Mouse (Mus musculus) intestine, postnatal 0 days (tissue): ENCODE data around the gene Unc5cl. TPM values are rescaled to one million over a fixed set of nuclear protein-coding genes. Genes with fewer than 3 reads are reported as not detected.

Experiments
- ATAC-seq: fragments of 200-750 bp; cut with Nextera tagmentation; 2 replicates; pipeline ENCODE4 v1.8.0; 2017; ENCODE audit warnings: mild to moderate bottlenecking, moderate TSS enrichment, moderate library complexity
- H3K27ac ChIP-seq: fragments of 300-500 bp; sonication (generic); 2 replicates; pipeline ENCODE4 v1.5.1; 2014; ENCODE audit warnings: mild to moderate bottlenecking, low read depth, low read length, moderate library complexity
- H3K27me3 ChIP-seq: fragments of 300-500 bp; sonication (generic); replicated peaks from 2 replicates; pipeline ENCODE4 v1.6.1; 2014; ENCODE audit warnings: low read length, mixed read lengths; ENCODE audit not compliant: control insufficient read depth, insufficient read depth
- H3K36me3 ChIP-seq: fragments of 300-500 bp; sonication (generic); 2 replicates; pipeline ENCODE4 v1.6.1; 2014; ENCODE audit warnings: mild to moderate bottlenecking, moderate library complexity; ENCODE audit not compliant: control insufficient read depth, insufficient read depth
- H3K4me1 ChIP-seq: fragments of 300-500 bp; sonication (generic); replicated peaks from 2 replicates; pipeline ENCODE4 v1.6.1; 2014; ENCODE audit warnings: antibody characterized with exemption, low read length, mixed read lengths; ENCODE audit not compliant: control insufficient read depth, insufficient read depth
- H3K4me2 ChIP-seq: fragments of 300-500 bp; sonication (generic); replicated peaks from 2 replicates; pipeline ENCODE4 v1.6.1; 2014; ENCODE audit warnings: low read depth, mild to moderate bottlenecking, moderate library complexity
- H3K4me3 ChIP-seq: fragments of 300-500 bp; sonication (generic); 2 replicates; pipeline ENCODE4 v1.5.1; 2014; ENCODE audit warnings: low read depth, low read length
- H3K9ac ChIP-seq: fragments of 300-500 bp; sonication (generic); 2 replicates; pipeline ENCODE4 v1.6.1; 2014; ENCODE audit warnings: mild to moderate bottlenecking, low read depth, low read length
- H3K9me3 ChIP-seq: fragments of 300-500 bp; sonication (generic); 2 replicates; pipeline ENCODE4 v1.6.1; 2016; ENCODE audit warnings: mixed run types; ENCODE audit not compliant: control insufficient read depth
- CTCF ChIP-seq: sonication (generic); IDR thresholded peaks from 2 replicates; pipeline ENCODE4 v1.5.1; 2016; ENCODE audit warnings: low read depth, mild to moderate bottlenecking, control low read depth, antibody characterized with exemption, moderate library complexity
- WGBS: fragments of 180-500 bp; shearing (Covaris S2); extraction: QIAGEN DNeasy Blood & Tissue Kit; methylation state at CpG from one replicate; pipeline ENCODE4 v1.1.7; 2014; 5-methylcytosine and 5-hydroxymethylcytosine counted together
- polyA plus RNA-seq: library from polyadenylated mRNA; unstranded; fragments of >200 nt; fragmentation: Nextera tagmentation; extraction: Ambion mirVana; gene quantifications from 2 replicates; pipeline ENCODE4 v1.2.1, GENCODE M21; 2015

Unc5cl gene
- polyA plus RNA-seq, 1 experiment from 2014 or later, result 28.4 TPM

DNA sequence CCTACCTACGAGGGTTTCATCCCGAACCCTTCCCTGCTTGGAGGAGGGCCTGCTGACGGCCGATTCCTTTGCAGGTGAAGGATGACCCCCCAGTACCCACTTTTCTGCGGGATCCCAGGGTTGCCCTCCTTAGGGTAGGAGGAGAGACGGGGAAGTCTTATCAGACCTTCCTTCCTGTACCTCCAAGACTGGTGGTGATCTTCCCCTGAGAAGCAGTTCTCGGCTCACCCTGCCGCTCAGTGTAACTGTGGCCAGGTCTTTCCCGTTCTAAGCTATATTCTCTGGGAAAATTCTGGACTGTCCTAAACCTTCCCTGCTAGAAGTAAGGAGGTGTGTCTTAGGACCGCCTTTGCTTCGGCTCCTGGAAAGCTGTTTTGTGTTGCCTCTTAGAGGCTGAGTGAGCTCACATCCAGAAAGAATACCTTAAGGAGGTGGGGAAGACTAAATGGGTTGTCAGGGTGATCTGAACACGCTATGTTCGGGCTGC lies 44.4 kb upstream of the Unc5cl start:
- WGBS, result 0% methylated on average over 13 of the region's 13 CpGs

GRCm38 (mm10) chr17:48411241-48411640 lies 43.5 kb upstream of the Unc5cl start:
- peak overlapping the region; percentile 70 for H3K4me2 ChIP-seq
- H3K9ac ChIP-seq, result no peak overlapping the region
- H3K36me3 ChIP-seq, result peaks cover 39% of the 10 kb centered on the region
- H3K27ac ChIP-seq, result peak overlapping the region; percentile 100; the same call in 1 of the 2 replicates
- TF ChIP-seq CTCF, result no peak
- no peak for ATAC-seq
- no peaks in the 10 kb centered on the region for H3K27me3 ChIP-seq
- H3K4me1 ChIP-seq, result peaks cover 15% of the 10 kb centered on the region; the same call in 1 of the 2 replicates
- no peaks in the 10 kb centered on the region for H3K9me3 ChIP-seq
- peak overlapping the region; percentile 87 for H3K4me3 ChIP-seq
- 28% methylated on average over 8 of the region's 8 CpGs for WGBS

More for the DNA sequence above, 44.4 kb upstream of the Unc5cl start:
- H3K9me3 ChIP-seq, result no peaks in the 10 kb centered on the region
- peak overlapping the region; percentile 100 for H3K27ac ChIP-seq
- peaks cover 15% of the 10 kb centered on the region; the same call in 1 of the 2 replicates for H3K4me1 ChIP-seq
- H3K4me3 ChIP-seq, result peak overlapping the region; percentile 87
- H3K27me3 ChIP-seq, result no peaks in the 10 kb centered on the region
- peak overlapping the region; percentile 70 for H3K4me2 ChIP-seq
- H3K36me3 ChIP-seq, result peaks cover 30% of the 10 kb centered on the region
- peak overlapping the region; percentile 59 for H3K9ac ChIP-seq
- ATAC-seq, result peak; percentile 3; the same call in 1 of the 2 replicates
- TF ChIP-seq CTCF, result no peak

DNA sequence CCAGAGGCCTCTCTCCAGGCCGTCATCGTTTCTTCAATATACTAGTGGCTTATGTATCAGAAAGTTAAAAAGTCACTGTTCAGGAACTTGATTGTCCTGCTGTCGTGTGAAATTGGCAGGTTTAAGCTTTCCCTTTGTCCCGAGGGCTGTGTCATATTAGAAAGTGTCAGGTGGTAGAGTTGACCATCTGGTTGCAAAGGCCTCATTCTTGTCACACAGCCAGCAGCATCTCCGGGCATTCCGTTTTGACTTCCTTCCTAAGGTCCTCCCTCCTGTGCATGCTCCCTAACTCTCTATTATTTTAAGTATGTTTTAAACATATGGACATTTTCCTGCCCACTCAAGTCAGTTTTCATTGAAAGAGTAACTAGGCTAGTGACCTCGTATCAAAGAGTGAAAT lies 38.7 kb upstream of the Unc5cl start:
- WGBS, result 68% methylated on average over 7 of the region's 7 CpGs
- TF ChIP-seq CTCF, result no peak
- Histone ChIP-seq H3K4me2 (no peak overlapping the region), H3K9ac (no peak overlapping the region), H3K27ac (no peak overlapping the region), H3K4me3 (no peak overlapping the region), H3K4me1 (peaks cover 5% of the 10 kb centered on the region; the same call in 1 of the 2 replicates), H3K36me3 (peaks cover 46% of the 10 kb centered on the region), H3K9me3 (no peaks in the 10 kb centered on the region), H3K27me3 (no peaks in the 10 kb centered on the region)
- no peak for ATAC-seq

DNA sequence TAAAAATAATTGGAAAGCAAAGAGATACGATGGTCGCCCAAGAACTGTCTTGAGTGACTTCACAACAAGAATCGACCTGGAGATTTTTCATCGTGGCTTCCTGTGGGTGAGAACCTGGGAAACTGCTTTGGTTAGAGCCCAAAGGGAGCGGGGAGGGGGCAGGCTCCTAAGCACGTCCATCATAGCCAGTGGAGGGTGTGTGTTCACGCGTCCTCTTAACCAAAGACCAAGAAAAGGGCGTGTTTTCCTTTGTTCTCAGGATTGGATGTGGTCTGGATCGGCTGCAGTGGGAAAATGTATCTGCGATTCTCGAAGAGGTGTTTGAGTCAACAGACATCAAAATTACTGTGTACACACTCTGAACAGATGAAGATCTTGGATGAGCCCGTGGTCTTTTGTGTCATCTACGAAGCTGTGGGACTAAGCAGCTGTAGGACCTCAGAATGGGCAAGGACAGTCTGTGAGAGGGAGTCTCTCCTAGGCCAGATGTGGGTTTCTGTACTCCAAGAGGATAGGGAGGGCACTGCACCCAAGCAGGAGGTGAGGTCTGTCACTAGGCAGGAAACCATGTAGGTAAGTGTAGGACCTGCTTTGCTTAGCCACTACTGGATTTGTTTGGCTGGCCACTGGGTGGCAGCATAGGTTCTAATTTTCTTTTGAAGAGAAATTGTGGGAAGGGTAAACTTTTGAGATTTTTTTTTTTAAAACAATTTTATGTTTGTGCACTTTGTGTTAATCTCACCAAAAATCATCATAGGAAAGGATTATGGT lies 38.1 kb upstream of the Unc5cl start:
- peak; percentile 74 for TF ChIP-seq CTCF
- no peak overlapping the region for H3K4me2 ChIP-seq
- H3K4me3 ChIP-seq, result no peak overlapping the region
- H3K36me3 ChIP-seq, result peaks cover 46% of the 10 kb centered on the region
- WGBS, result 77% methylated on average over 14 of the region's 14 CpGs
- H3K27me3 ChIP-seq, result no peaks in the 10 kb centered on the region
- no peak overlapping the region for H3K9ac ChIP-seq
- no peaks in the 10 kb centered on the region for H3K9me3 ChIP-seq
- H3K27ac ChIP-seq, result no peak overlapping the region
- peak; percentile 55 for ATAC-seq
- H3K4me1 ChIP-seq, result peaks cover 2% of the 10 kb centered on the region; the same call in 1 of the 2 replicates

- H3K4me3 ChIP-seq, result no peak overlapping the region
- peaks cover 37% of the 10 kb centered on the region for H3K36me3 ChIP-seq
- no peak overlapping the region for H3K9ac ChIP-seq
- 62% methylated on average over 6 of the region's 6 CpGs for WGBS
- H3K4me2 ChIP-seq, result peak overlapping the region; percentile 40
- TF ChIP-seq CTCF, result no peak
- peak overlapping the region; percentile 91 for H3K27ac ChIP-seq
- H3K9me3 ChIP-seq, result no peaks in the 10 kb centered on the region
- no peak for ATAC-seq
- no peaks in the 10 kb centered on the region for H3K27me3 ChIP-seq
- peaks cover 2% of the 10 kb centered on the region; the same call in 1 of the 2 replicates for H3K4me1 ChIP-seq
Measured at GRCm38 (mm10) chr17:48417521-48417920, 37.2 kb upstream of the Unc5cl start.

- Histone ChIP-seq H3K36me3 (peaks cover 34% of the 10 kb centered on the region), H3K27ac (peak overlapping the region; percentile 91), H3K4me1 (peaks cover 2% of the 10 kb centered on the region; the same call in 1 of the 2 replicates), H3K9me3 (no peaks in the 10 kb centered on the region), H3K27me3 (no peaks in the 10 kb centered on the region), H3K9ac (no peak overlapping the region), H3K4me3 (no peak overlapping the region), H3K4me2 (peak overlapping the region; percentile 40)
- 29% methylated on average over 7 of the region's 7 CpGs for WGBS
- TF ChIP-seq CTCF, result no peak
- ATAC-seq, result peak; percentile 93
Measured at GRCm38 (mm10) chr17:48418174-48418573, 36.5 kb upstream of the Unc5cl start.
